Mouse (Mus musculus): ENCODE data around the gene Ptprg. TPM values are rescaled to one million over a fixed set of nuclear protein-coding genes. Genes with fewer than 3 reads are reported as not detected.

Gene Ptprg
- polyA plus RNA-seq, 1 experiment from 2014 or later = 15.8 TPM

DNA sequence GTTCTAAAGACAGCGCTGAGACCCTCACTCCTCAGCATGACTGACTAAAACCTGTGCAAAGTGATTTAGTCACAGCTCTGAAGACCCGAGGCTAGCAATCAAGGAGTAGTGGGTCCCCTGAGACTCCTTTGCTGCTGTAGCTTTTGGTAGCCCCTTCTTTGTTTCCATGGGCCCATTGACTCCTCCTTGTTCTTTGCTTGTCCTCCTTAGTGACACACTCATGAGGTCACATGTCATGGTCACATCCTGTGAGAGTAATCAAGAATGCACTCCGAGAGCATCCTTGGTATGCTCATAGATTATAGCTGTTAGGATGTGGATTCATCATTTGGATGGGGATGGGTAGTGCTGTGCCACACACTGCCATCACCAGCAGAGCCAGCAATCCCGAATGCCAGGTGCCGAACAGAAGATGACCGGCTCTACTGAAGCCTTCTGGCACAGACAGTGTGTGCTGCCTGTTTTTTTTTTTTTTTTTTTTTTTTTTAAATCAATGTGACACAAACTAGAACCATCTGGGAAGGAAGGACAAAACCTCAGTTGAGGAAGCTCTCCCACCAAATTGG is 64.9 kb downstream of the Ptprg start:
- Histone ChIP-seq H3K9me3 (ENCODE audit: control insufficient read depth, low read length) (no peaks in the 10 kb centered on the region), H3K9ac (ENCODE audit: low read length) (no peak overlapping the region), H3K27me3 (ENCODE audit: control insufficient read depth, insufficient read depth, low read length) (no peaks in the 10 kb centered on the region), H3K36me3 (ENCODE audit: control insufficient read depth, insufficient read depth, low read length) (no peaks in the 10 kb centered on the region), H3K4me2 (ENCODE audit: low read length) (no peak overlapping the region), H3K4me3 (ENCODE audit: control insufficient read depth in 1 of 2, insufficient read depth in 1 of 2, low read depth in 1 of 2, low read length in 2 of 2) (no peak overlapping the region), H3K27ac (replicated peaks in 1 of 2; ENCODE audit: control insufficient read depth in 1 of 2, insufficient read depth in 1 of 2, low read depth in 2 of 2, low read length in 2 of 2) (no peak overlapping the region), H3K4me1 (ENCODE audit: control insufficient read depth in 2 of 2, insufficient read depth in 2 of 2, low read length in 2 of 2) (peaks cover 13 to 23% of the 10 kb centered on the region in 2 experiments)
- ATAC-seq (ENCODE audit: insufficient number of reproducible peaks, insufficient read depth, low FRiP score, low read depth) = no peak
- WGBS = 83% methylated on average over 6 of the region's 6 CpGs

GRCm38 (mm10) chr14:11619606-11620005 is 66.3 kb downstream of the Ptprg start:
- H3K27ac ChIP-seq (replicated peaks in 1 of 2; ENCODE audit: control insufficient read depth in 1 of 2, insufficient read depth in 1 of 2, low read depth in 2 of 2, low read length in 2 of 2) = no peak overlapping the region
- no peaks in the 10 kb centered on the region for H3K36me3 ChIP-seq (ENCODE audit: control insufficient read depth, insufficient read depth, low read length)
- H3K4me1 ChIP-seq (ENCODE audit: control insufficient read depth in 2 of 2, insufficient read depth in 2 of 2, low read length in 2 of 2) = peaks cover 13 to 19% of the 10 kb centered on the region in 2 experiments
- H3K9me3 ChIP-seq (ENCODE audit: control insufficient read depth, low read length) = no peaks in the 10 kb centered on the region
- H3K27me3 ChIP-seq (ENCODE audit: control insufficient read depth, insufficient read depth, low read length) = no peaks in the 10 kb centered on the region
- no peak overlapping the region for H3K4me2 ChIP-seq (ENCODE audit: low read length)
- H3K9ac ChIP-seq (ENCODE audit: low read length) = no peak overlapping the region
- ATAC-seq (ENCODE audit: insufficient number of reproducible peaks, insufficient read depth, low FRiP score, low read depth) = no peak
- no peak overlapping the region for H3K4me3 ChIP-seq (ENCODE audit: control insufficient read depth in 1 of 2, insufficient read depth in 1 of 2, low read depth in 1 of 2, low read length in 2 of 2)
- 92% methylated on average over 7 of the region's 7 CpGs for WGBS

- H3K4me3 ChIP-seq (ENCODE audit: control insufficient read depth in 1 of 2, insufficient read depth in 1 of 2, low read depth in 1 of 2, low read length in 2 of 2) = no peak overlapping the region
- 80% methylated on average over 6 of the region's 6 CpGs for WGBS
- no peaks in the 10 kb centered on the region for H3K36me3 ChIP-seq (ENCODE audit: control insufficient read depth, insufficient read depth, low read length)
- no peaks in the 10 kb centered on the region for H3K27me3 ChIP-seq (ENCODE audit: control insufficient read depth, insufficient read depth, low read length)
- H3K9me3 ChIP-seq (ENCODE audit: control insufficient read depth, low read length) = no peaks in the 10 kb centered on the region
- H3K4me1 ChIP-seq (ENCODE audit: control insufficient read depth in 2 of 2, insufficient read depth in 2 of 2, low read length in 2 of 2) = peaks cover 13 to 18% of the 10 kb centered on the region in 2 experiments
- H3K9ac ChIP-seq (ENCODE audit: low read length) = no peak overlapping the region
- no peak for ATAC-seq (ENCODE audit: insufficient number of reproducible peaks, insufficient read depth, low FRiP score, low read depth)
- no peak overlapping the region for H3K27ac ChIP-seq (replicated peaks in 1 of 2; ENCODE audit: control insufficient read depth in 1 of 2, insufficient read depth in 1 of 2, low read depth in 2 of 2, low read length in 2 of 2)
- no peak overlapping the region for H3K4me2 ChIP-seq (ENCODE audit: low read length)
Observed at GRCm38 (mm10) chr14:11620314-11620713, 67.0 kb downstream of the Ptprg start.

DNA sequence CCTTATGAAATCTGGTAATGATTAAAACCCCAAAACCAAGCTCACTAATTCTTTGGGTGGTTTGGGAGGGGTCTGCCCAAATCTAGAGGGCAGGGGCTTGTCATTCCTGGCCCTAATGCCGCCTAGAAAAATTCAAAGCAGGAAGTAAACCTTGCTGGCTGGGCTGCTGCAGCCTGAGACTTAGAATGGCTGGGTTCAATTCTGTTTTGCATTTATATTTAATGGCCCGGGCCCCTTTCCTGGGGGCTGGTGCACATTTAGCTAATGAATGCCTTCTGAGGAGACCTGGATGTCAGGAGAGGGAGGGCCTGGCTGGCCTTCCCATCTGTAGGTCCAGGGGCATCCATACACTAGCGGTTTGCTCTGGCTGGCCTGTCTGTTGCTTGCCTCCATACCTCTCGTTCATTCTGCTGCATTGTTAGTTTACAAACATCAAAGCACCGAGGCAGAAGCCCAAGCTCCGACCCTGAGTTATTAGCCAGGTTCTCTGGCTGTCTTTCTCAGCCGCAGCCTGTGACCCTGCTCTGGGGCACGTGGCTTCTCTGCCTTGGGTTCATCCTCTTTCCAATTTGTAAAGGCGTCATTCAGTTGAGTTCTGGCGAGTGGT is 67.7 kb downstream of the Ptprg start:
- no peak overlapping the region for H3K9ac ChIP-seq (ENCODE audit: low read length)
- no peak overlapping the region for H3K27ac ChIP-seq (replicated peaks in 1 of 2; ENCODE audit: control insufficient read depth in 1 of 2, insufficient read depth in 1 of 2, low read depth in 2 of 2, low read length in 2 of 2)
- no peaks in the 10 kb centered on the region for H3K36me3 ChIP-seq (ENCODE audit: control insufficient read depth, insufficient read depth, low read length)
- peaks cover 11 to 13% of the 10 kb centered on the region in 2 experiments for H3K4me1 ChIP-seq (ENCODE audit: control insufficient read depth in 2 of 2, insufficient read depth in 2 of 2, low read length in 2 of 2)
- no peak overlapping the region for H3K4me3 ChIP-seq (ENCODE audit: control insufficient read depth in 1 of 2, insufficient read depth in 1 of 2, low read depth in 1 of 2, low read length in 2 of 2)
- WGBS = 71% methylated on average over 10 of the region's 10 CpGs
- ATAC-seq (ENCODE audit: insufficient number of reproducible peaks, insufficient read depth, low FRiP score, low read depth) = no peak
- H3K4me2 ChIP-seq (ENCODE audit: low read length) = no peak overlapping the region
- H3K9me3 ChIP-seq (ENCODE audit: control insufficient read depth, low read length) = no peaks in the 10 kb centered on the region
- H3K27me3 ChIP-seq (ENCODE audit: control insufficient read depth, insufficient read depth, low read length) = no peaks in the 10 kb centered on the region

GRCm38 (mm10) chr14:11623576-11623975 is 70.2 kb downstream of the Ptprg start:
- Histone ChIP-seq H3K4me2 (ENCODE audit: low read length) (no peak overlapping the region), H3K4me1 (ENCODE audit: control insufficient read depth in 2 of 2, insufficient read depth in 2 of 2, low read length in 2 of 2) (no peaks in the 10 kb centered on the region; a peak in 1 of 4 replicates), H3K9ac (ENCODE audit: low read length) (no peak overlapping the region), H3K27ac (replicated peaks in 1 of 2; ENCODE audit: control insufficient read depth in 1 of 2, insufficient read depth in 1 of 2, low read depth in 2 of 2, low read length in 2 of 2) (no peak overlapping the region), H3K4me3 (ENCODE audit: control insufficient read depth in 1 of 2, insufficient read depth in 1 of 2, low read depth in 1 of 2, low read length in 2 of 2) (no peak overlapping the region), H3K36me3 (ENCODE audit: control insufficient read depth, insufficient read depth, low read length) (no peaks in the 10 kb centered on the region), H3K9me3 (ENCODE audit: control insufficient read depth, low read length) (no peaks in the 10 kb centered on the region), H3K27me3 (ENCODE audit: control insufficient read depth, insufficient read depth, low read length) (no peaks in the 10 kb centered on the region)
- ATAC-seq (ENCODE audit: insufficient number of reproducible peaks, insufficient read depth, low FRiP score, low read depth) = no peak
- 78% methylated on average over 4 of the region's 4 CpGs for WGBS

GRCm38 (mm10) chr14:11630736-11631135 is 77.4 kb downstream of the Ptprg start:
- Histone ChIP-seq H3K27me3 (ENCODE audit: control insufficient read depth, insufficient read depth, low read length) (no peaks in the 10 kb centered on the region), H3K9ac (ENCODE audit: low read length) (no peak overlapping the region), H3K4me2 (ENCODE audit: low read length) (no peak overlapping the region), H3K27ac (replicated peaks in 1 of 2; ENCODE audit: control insufficient read depth in 1 of 2, insufficient read depth in 1 of 2, low read depth in 2 of 2, low read length in 2 of 2) (no peak overlapping the region), H3K4me1 (ENCODE audit: control insufficient read depth in 2 of 2, insufficient read depth in 2 of 2, low read length in 2 of 2) (peaks cover 4 to 8% of the 10 kb centered on the region in 2 experiments; a peak in 2 of 4 replicates), H3K4me3 (ENCODE audit: control insufficient read depth in 1 of 2, insufficient read depth in 1 of 2, low read depth in 1 of 2, low read length in 2 of 2) (no peak overlapping the region), H3K36me3 (ENCODE audit: control insufficient read depth, insufficient read depth, low read length) (no peaks in the 10 kb centered on the region), H3K9me3 (ENCODE audit: control insufficient read depth, low read length) (no peaks in the 10 kb centered on the region)
- 31% methylated on average over 2 of the region's 2 CpGs for WGBS
- no peak for ATAC-seq (ENCODE audit: insufficient number of reproducible peaks, insufficient read depth, low FRiP score, low read depth)

GRCm38 (mm10) chr14:11631505-11631904 is 78.2 kb downstream of the Ptprg start:
- H3K27ac ChIP-seq (replicated peaks in 1 of 2; ENCODE audit: control insufficient read depth in 1 of 2, insufficient read depth in 1 of 2, low read depth in 2 of 2, low read length in 2 of 2) = no peak overlapping the region
- H3K27me3 ChIP-seq (ENCODE audit: control insufficient read depth, insufficient read depth, low read length) = no peaks in the 10 kb centered on the region
- H3K36me3 ChIP-seq (ENCODE audit: control insufficient read depth, insufficient read depth, low read length) = no peaks in the 10 kb centered on the region
- H3K4me2 ChIP-seq (ENCODE audit: low read length) = no peak overlapping the region
- no peak overlapping the region for H3K4me3 ChIP-seq (ENCODE audit: control insufficient read depth in 1 of 2, insufficient read depth in 1 of 2, low read depth in 1 of 2, low read length in 2 of 2)
- H3K4me1 ChIP-seq (ENCODE audit: control insufficient read depth in 2 of 2, insufficient read depth in 2 of 2, low read length in 2 of 2) = peaks cover 4 to 8% of the 10 kb centered on the region in 2 experiments; a peak in 2 of 4 replicates
- 89% methylated on average over 4 of the region's 4 CpGs for WGBS
- H3K9ac ChIP-seq (ENCODE audit: low read length) = no peak overlapping the region
- no peaks in the 10 kb centered on the region for H3K9me3 ChIP-seq (ENCODE audit: control insufficient read depth, low read length)
- ATAC-seq (ENCODE audit: insufficient number of reproducible peaks, insufficient read depth, low FRiP score, low read depth) = no peak

DNA sequence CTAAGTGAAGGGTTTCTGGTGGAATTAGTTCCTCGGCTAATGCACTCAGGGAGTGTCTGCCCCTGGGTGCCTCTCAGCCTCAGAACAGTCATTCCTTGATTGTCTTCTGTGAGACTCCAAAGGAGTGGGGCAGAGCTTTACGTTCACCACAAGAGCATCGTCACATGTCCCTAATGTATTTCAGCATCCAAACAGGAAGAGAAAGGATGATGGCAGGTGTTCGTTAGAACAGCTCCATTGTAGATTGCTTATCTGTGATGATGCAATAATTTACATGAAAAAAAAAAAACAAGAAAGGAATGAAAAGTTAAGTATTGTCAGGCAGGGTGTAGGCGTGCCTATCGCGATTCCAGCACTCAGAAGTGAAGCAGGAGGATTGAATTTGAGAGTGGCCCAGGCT is 84.3 kb downstream of the Ptprg start:
- ATAC-seq (ENCODE audit: insufficient number of reproducible peaks, insufficient read depth, low FRiP score, low read depth) = no peak
- Histone ChIP-seq H3K27me3 (ENCODE audit: control insufficient read depth, insufficient read depth, low read length) (no peaks in the 10 kb centered on the region), H3K4me1 (ENCODE audit: control insufficient read depth in 2 of 2, insufficient read depth in 2 of 2, low read length in 2 of 2) (peaks cover 3% of the 10 kb centered on the region in 2 experiments; a peak in 1 of 4 replicates), H3K4me3 (ENCODE audit: control insufficient read depth in 1 of 2, insufficient read depth in 1 of 2, low read depth in 1 of 2, low read length in 2 of 2) (no peak overlapping the region), H3K9ac (ENCODE audit: low read length) (no peak overlapping the region), H3K36me3 (ENCODE audit: control insufficient read depth, insufficient read depth, low read length) (no peaks in the 10 kb centered on the region), H3K9me3 (ENCODE audit: control insufficient read depth, low read length) (no peaks in the 10 kb centered on the region), H3K4me2 (ENCODE audit: low read length) (no peak overlapping the region), H3K27ac (replicated peaks in 1 of 2; ENCODE audit: control insufficient read depth in 1 of 2, insufficient read depth in 1 of 2, low read depth in 2 of 2, low read length in 2 of 2) (no peak overlapping the region)
- WGBS = 87% methylated on average over 7 of the region's 7 CpGs
